Mouse (Mus musculus): ENCODE measurements around the gene Unc93a. TPM values are rescaled to one million over a fixed set of nuclear protein-coding genes. Genes with fewer than 3 reads are reported as not detected.
"Not testable (repeated sequence)": the region's sequence is repeated elsewhere in the genome, so short reads cannot be mapped to it uniquely, and the experiment has no call there.

The Unc93a gene
- polyA plus RNA-seq (2014; fragmentation: Nextera tagmentation; extraction: Ambion mirVana) = not detected in 2 replicates

DNA sequence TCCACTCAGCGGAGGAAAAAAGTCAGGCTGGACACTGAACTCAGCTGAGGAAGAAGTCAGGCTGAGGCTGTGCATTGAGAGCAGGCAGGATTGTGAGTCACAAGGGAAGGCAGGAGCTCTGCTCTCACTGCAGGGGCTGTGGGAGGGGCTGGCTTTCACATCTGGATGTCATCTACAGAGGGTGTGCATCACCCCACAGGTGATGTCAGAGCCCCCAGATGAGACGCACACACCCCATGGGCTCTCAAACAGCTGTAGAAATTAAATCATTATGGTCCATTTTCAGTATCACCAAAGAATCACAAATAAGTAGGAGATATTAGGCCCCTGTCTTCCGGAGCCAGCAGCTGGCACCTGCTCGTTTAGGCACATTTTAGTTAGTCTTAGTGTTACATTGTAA is at the start of gene Unc93a:
Gene Unc93a, minus strand, starts transcription at position 101 of the 400 bp plus-strand sequence.
- 78% methylated on average over 3 of the region's 4 CpGs for WGBS
- H3K4me3 ChIP-seq (ENCODE audit: low read depth, low read length); H3K36me3 ChIP-seq (ENCODE audit: control insufficient read depth, insufficient read depth, low read length); H3K27ac ChIP-seq (ENCODE audit: low read depth); H3K9ac ChIP-seq (ENCODE audit: low read length); H3K4me1 ChIP-seq (replicated peaks; ENCODE audit: control insufficient read depth, insufficient read depth, low read length); H3K4me2 ChIP-seq (ENCODE audit: low read length); H3K27me3 ChIP-seq (replicated peaks; ENCODE audit: control insufficient read depth, insufficient read depth, low read length); H3K9me3 ChIP-seq (ENCODE audit: control insufficient read depth, low read length); ATAC-seq (replicated peaks; ENCODE audit: low FRiP score, low TSS enrichment, low read depth); DNase-seq (ENCODE audit: low spot score): not testable (repeated sequence)

GRCm38 (mm10) chr17:13180491-13180890 is 48.9 kb upstream of the Unc93a start:
- not testable (repeated sequence) for H3K9ac ChIP-seq (ENCODE audit: low read length); H3K4me3 ChIP-seq (ENCODE audit: low read depth, low read length); H3K4me1 ChIP-seq (replicated peaks; ENCODE audit: control insufficient read depth, insufficient read depth, low read length); H3K36me3 ChIP-seq (ENCODE audit: control insufficient read depth, insufficient read depth, low read length); H3K27me3 ChIP-seq (replicated peaks; ENCODE audit: control insufficient read depth, insufficient read depth, low read length); H3K27ac ChIP-seq (ENCODE audit: low read depth); H3K4me2 ChIP-seq (ENCODE audit: low read length); DNase-seq (ENCODE audit: low spot score); H3K9me3 ChIP-seq (ENCODE audit: control insufficient read depth, low read length); ATAC-seq (replicated peaks; ENCODE audit: low FRiP score, low TSS enrichment, low read depth)
- 85% methylated on average over 5 of the region's 5 CpGs for WGBS

- H3K27ac ChIP-seq (ENCODE audit: low read depth); H3K4me1 ChIP-seq (replicated peaks; ENCODE audit: control insufficient read depth, insufficient read depth, low read length); H3K4me2 ChIP-seq (ENCODE audit: low read length); ATAC-seq (replicated peaks; ENCODE audit: low FRiP score, low TSS enrichment, low read depth); H3K36me3 ChIP-seq (ENCODE audit: control insufficient read depth, insufficient read depth, low read length); H3K9me3 ChIP-seq (ENCODE audit: control insufficient read depth, low read length); H3K9ac ChIP-seq (ENCODE audit: low read length); DNase-seq (ENCODE audit: low spot score); H3K4me3 ChIP-seq (ENCODE audit: low read depth, low read length); H3K27me3 ChIP-seq (replicated peaks; ENCODE audit: control insufficient read depth, insufficient read depth, low read length): not testable (repeated sequence)
- 87% methylated on average over 4 of the region's 4 CpGs for WGBS
These were observed 47.4 kb upstream of the Unc93a start for GRCm38 (mm10) chr17:13179021-13179420.

GRCm38 (mm10) chr17:13177796-13178195 is 46.2 kb upstream of the Unc93a start:
- H3K4me2 ChIP-seq (ENCODE audit: low read length); H3K4me3 ChIP-seq (ENCODE audit: low read depth, low read length); H3K4me1 ChIP-seq (replicated peaks; ENCODE audit: control insufficient read depth, insufficient read depth, low read length); H3K36me3 ChIP-seq (ENCODE audit: control insufficient read depth, insufficient read depth, low read length); DNase-seq (ENCODE audit: low spot score); H3K27ac ChIP-seq (ENCODE audit: low read depth); H3K9me3 ChIP-seq (ENCODE audit: control insufficient read depth, low read length); H3K27me3 ChIP-seq (replicated peaks; ENCODE audit: control insufficient read depth, insufficient read depth, low read length); H3K9ac ChIP-seq (ENCODE audit: low read length): not testable (repeated sequence)
- 55% methylated on average over 1 of the region's 1 CpGs for WGBS
- peak; percentile 33 for ATAC-seq (replicated peaks; ENCODE audit: low FRiP score, low TSS enrichment, low read depth)

GRCm38 (mm10) chr17:13175609-13176008 is 44.0 kb upstream of the Unc93a start:
- not testable (repeated sequence) for H3K4me1 ChIP-seq (replicated peaks; ENCODE audit: control insufficient read depth, insufficient read depth, low read length); ATAC-seq (replicated peaks; ENCODE audit: low FRiP score, low TSS enrichment, low read depth)
- WGBS = no CpG with 5 or more reads among the region's 1 CpGs

GRCm38 (mm10) chr17:13174029-13174428 is 42.4 kb upstream of the Unc93a start:
- not testable (repeated sequence) for DNase-seq (ENCODE audit: low spot score); ATAC-seq (replicated peaks; ENCODE audit: low FRiP score, low TSS enrichment, low read depth); H3K9me3 ChIP-seq (ENCODE audit: control insufficient read depth, low read length); H3K36me3 ChIP-seq (ENCODE audit: control insufficient read depth, insufficient read depth, low read length); H3K27me3 ChIP-seq (replicated peaks; ENCODE audit: control insufficient read depth, insufficient read depth, low read length); H3K4me3 ChIP-seq (ENCODE audit: low read depth, low read length); H3K9ac ChIP-seq (ENCODE audit: low read length); H3K4me1 ChIP-seq (replicated peaks; ENCODE audit: control insufficient read depth, insufficient read depth, low read length); H3K27ac ChIP-seq (ENCODE audit: low read depth); H3K4me2 ChIP-seq (ENCODE audit: low read length)
- WGBS = 17% methylated on average over 1 of the region's 3 CpGs

More at GRCm38 (mm10) chr17:13175609-13176008, 44.0 kb upstream of the Unc93a start:
- not testable (repeated sequence) for DNase-seq (ENCODE audit: low spot score); H3K4me3 ChIP-seq (ENCODE audit: low read depth, low read length); H3K27me3 ChIP-seq (replicated peaks; ENCODE audit: control insufficient read depth, insufficient read depth, low read length); H3K9ac ChIP-seq (ENCODE audit: low read length); H3K27ac ChIP-seq (ENCODE audit: low read depth); H3K4me2 ChIP-seq (ENCODE audit: low read length); H3K9me3 ChIP-seq (ENCODE audit: control insufficient read depth, low read length); H3K36me3 ChIP-seq (ENCODE audit: control insufficient read depth, insufficient read depth, low read length)

DNA sequence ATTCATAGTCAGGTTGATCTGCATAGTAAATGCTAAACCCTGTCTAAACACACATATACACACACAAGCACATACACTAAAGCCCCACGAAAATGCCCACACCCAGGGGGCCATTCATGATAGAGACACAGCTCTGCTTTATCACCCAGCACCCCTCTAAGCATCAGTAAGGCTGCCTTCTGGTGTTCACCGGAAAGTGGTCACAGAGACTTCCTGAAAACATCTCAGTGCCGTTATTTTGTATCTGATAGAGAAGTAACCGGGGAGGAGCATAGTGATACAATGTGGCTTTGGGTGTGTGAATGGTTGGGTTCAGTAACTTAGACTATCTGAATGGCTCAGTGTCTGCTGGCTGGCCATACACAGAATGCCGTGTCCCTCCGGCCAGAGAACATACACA is 42.0 kb upstream of the Unc93a start:
- not testable (repeated sequence) for H3K27me3 ChIP-seq (replicated peaks; ENCODE audit: control insufficient read depth, insufficient read depth, low read length); H3K36me3 ChIP-seq (ENCODE audit: control insufficient read depth, insufficient read depth, low read length); H3K4me2 ChIP-seq (ENCODE audit: low read length); H3K9me3 ChIP-seq (ENCODE audit: control insufficient read depth, low read length); H3K27ac ChIP-seq (ENCODE audit: low read depth); H3K4me3 ChIP-seq (ENCODE audit: low read depth, low read length); ATAC-seq (replicated peaks; ENCODE audit: low FRiP score, low TSS enrichment, low read depth); H3K9ac ChIP-seq (ENCODE audit: low read length); DNase-seq (ENCODE audit: low spot score); H3K4me1 ChIP-seq (replicated peaks; ENCODE audit: control insufficient read depth, insufficient read depth, low read length)
- WGBS = 91% methylated on average over 6 of the region's 6 CpGs

- not testable (repeated sequence) for H3K27ac ChIP-seq (ENCODE audit: low read depth); H3K9ac ChIP-seq (ENCODE audit: low read length); H3K4me2 ChIP-seq (ENCODE audit: low read length); DNase-seq (ENCODE audit: low spot score); H3K4me3 ChIP-seq (ENCODE audit: low read depth, low read length); H3K9me3 ChIP-seq (ENCODE audit: control insufficient read depth, low read length); H3K36me3 ChIP-seq (ENCODE audit: control insufficient read depth, insufficient read depth, low read length); H3K27me3 ChIP-seq (replicated peaks; ENCODE audit: control insufficient read depth, insufficient read depth, low read length); ATAC-seq (replicated peaks; ENCODE audit: low FRiP score, low TSS enrichment, low read depth); H3K4me1 ChIP-seq (replicated peaks; ENCODE audit: control insufficient read depth, insufficient read depth, low read length)
- 88% methylated on average over 7 of the region's 7 CpGs for WGBS
These were observed 14.5 kb upstream of the Unc93a start for GRCm38 (mm10) chr17:13146128-13146527.

DNA sequence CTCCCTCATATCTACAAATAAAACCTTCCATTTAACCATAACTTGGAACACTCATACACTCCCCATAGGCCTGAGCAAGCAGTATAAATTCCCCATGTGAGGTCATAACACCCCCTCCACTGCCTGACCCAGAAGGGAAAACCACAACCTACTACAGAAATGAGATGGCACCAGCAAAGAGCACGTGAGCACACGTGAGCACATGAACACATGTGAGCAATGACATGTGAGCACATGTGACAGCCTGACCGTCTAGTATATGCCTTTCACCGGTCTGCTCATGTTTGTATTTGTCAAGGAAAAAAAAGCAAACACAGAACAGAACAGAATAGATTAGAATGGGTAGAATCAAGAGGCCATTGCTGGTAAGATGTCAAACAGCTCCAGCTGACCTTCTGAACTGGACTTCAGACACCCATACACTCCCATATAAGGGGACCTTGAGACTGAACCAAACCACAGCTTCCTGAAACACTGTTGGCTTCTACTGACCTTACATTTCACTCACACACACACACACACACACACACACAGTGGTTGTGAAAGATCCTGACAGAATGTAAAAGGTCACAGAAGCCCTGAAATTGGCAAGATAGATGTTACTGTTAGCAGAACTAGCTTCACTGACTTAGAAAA is 13.1 kb upstream of the Unc93a start:
- H3K27ac ChIP-seq (ENCODE audit: low read depth); H3K4me2 ChIP-seq (ENCODE audit: low read length); ATAC-seq (replicated peaks; ENCODE audit: low FRiP score, low TSS enrichment, low read depth); H3K4me3 ChIP-seq (ENCODE audit: low read depth, low read length); H3K36me3 ChIP-seq (ENCODE audit: control insufficient read depth, insufficient read depth, low read length); H3K27me3 ChIP-seq (replicated peaks; ENCODE audit: control insufficient read depth, insufficient read depth, low read length); H3K9me3 ChIP-seq (ENCODE audit: control insufficient read depth, low read length); H3K4me1 ChIP-seq (replicated peaks; ENCODE audit: control insufficient read depth, insufficient read depth, low read length); H3K9ac ChIP-seq (ENCODE audit: low read length): not testable (repeated sequence)
- peak; percentile 2 for DNase-seq (ENCODE audit: low spot score)
- WGBS = 85% methylated on average over 4 of the region's 4 CpGs

Data from intestine, embryonic 14.5 days (tissue).